Mouse (Mus musculus) adrenal gland, postnatal 4 days (tissue): ENCODE data around the gene Cdk18. TPM values are rescaled to one million over a fixed set of nuclear protein-coding genes. Genes with fewer than 3 reads are reported as not detected.
"Not testable (repeated sequence)": the region's sequence is repeated elsewhere in the genome, so short reads cannot be mapped to it uniquely, and the experiment has no call there.

ENCODE experiments used
- DNase-seq, 2 experiments: peaks; one replicate each; pipeline ENCODE4 v3.0.0; 2021 to 2022; ENCODE audit warnings: low spot score in 2 of 2, mixed read lengths in 2 of 2
- long read RNA-seq, 2 experiments: library from polyadenylated mRNA; stranded (forward); transcript quantifications; one replicate each; pipeline ENCODE4 v2.0.0; 2021
- total RNA-seq, 2 experiments: library from RNA; stranded (reverse); gene quantifications; 2 replicates each; pipeline ENCODE4 v1.2.3; 2021

Cdk18 gene
- 10 to 100 TPM; 24.8 to 25.1 TPM for total RNA-seq
- long read RNA-seq, experiment 1, full-length matches to known transcripts = 7 of 14 reads
- long read RNA-seq, experiment 1, partial matches to known transcripts = 3 of 14 reads
- long read RNA-seq, experiment 1, other reads (novel, unspliced or antisense) = 4 of 14 reads
- long read RNA-seq, experiment 2, full-length matches to known transcripts = 13 of 22 reads
- long read RNA-seq, experiment 2, partial matches to known transcripts = 4 of 22 reads
- long read RNA-seq, experiment 2, other reads (novel, unspliced or antisense) = 5 of 22 reads

DNA sequence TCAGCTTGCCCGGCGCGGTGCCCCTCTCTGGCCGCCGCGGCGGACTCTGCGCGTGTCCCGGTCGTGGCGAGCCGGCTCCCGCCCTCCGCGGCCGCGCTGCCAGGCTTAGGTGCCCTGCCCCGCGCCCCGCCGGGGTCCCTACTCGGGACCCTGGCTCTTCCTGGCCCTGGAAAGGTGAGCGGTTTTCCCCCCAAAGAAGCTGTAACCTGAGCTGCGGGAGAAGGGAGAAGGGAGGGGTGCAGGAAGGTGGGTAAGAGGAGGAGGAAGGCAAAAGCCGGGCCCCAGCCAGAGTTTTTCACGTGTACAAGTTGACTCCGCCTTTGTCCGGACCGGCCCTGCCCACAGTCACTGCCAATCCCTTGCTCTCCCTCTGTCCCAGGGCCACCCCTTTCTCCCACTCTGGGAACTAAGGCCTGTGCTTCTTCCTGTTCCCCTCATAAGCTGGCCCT, at the start of gene Cdk18:
Gene Cdk18 (minus strand): TSS at position 269 of the 449 bp plus-strand sequence.
- peak; percentile 44 to 59 for DNase-seq

DNA sequence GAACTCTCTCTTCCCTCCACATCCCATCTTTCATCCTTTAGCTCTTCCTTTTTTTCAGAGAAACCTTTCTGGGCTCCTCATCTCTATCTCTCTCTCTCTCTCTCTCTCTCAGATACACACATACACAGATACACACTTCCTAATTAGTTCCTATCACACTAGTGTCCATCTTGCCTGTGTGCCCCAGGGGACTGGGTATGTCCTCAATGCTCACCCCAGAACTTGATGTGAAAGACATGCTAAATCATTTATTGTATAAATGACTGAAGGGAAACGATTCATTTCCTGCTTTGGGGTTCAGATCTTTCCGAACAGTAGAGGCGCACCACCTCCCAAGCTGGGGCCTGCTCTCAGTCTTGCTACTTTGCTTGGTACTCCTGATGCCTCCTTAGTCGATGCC, 49.7 kb upstream of the Cdk18 start:
- DNase-seq = no peak

DNA sequence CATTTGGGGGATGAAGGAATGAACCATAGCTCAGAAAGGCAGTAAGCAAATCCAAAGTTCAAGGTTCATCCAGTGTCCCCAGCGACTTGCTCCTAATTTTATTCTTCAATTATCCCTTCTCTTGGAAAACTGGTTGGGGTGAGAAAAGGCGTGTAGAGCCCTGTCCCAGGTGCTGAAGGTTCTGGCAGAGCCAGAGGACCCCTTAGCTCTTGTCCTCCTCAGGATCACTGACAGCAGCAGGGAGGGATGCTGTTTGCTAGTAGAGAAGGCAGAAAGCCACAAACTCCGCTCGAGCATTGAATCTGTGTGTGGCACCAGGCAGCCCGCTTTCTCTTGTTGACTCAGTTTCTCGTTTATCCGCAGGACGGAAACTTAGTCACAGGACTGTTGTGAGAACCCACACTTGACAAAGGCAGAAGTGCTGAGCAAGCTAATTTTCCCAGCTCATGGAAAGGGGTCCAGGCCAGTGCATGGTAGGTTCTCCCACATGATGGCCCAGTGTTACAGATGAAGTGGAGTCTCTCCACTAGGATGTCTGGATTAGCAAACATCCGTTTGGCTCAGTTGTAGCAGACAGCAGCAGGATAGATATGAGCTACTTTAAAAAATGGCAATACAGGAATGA, 49.1 kb upstream of the Cdk18 start:
- DNase-seq = no peak

DNA sequence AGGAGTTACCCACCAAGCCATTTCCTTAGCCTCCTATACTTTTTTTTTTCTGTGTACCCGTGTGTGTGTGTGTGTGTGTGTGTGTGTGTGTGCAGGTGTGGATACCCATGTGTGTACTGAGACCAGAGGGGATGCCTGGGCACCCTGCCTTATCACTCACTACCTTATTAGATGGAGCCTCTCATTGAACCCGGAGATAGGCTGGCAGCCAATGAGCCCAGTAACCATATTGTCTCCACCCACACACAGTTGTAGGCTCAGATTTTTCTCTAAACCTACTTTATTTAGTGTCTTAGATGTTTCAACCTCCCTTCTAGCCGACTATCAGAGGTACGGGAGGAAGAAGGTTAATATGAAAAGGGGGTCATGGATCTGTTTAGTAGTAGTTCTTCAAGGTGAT, 46.8 kb upstream of the Cdk18 start:
- no peak for DNase-seq

DNA sequence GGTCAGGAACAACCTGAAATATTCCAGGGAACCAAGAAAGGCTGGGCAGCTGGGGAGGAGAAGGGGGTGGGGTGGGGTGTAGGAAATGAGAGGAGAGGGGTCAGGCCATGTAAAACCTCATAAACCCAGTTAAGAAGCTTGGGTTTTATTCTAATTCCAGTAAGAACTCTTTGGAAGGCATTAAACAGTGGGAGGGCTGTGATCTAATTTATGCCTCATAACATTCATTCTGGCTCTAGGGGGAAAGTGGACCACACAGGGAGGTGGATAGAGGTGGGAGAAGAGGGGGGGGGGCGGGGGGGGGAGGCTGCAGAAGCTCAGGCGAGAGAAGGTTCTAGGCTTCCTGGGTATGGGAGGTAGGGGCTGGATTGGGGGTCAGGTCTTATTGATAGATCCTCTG, 32.1 kb upstream of the Cdk18 start:
- DNase-seq = no peak

DNA sequence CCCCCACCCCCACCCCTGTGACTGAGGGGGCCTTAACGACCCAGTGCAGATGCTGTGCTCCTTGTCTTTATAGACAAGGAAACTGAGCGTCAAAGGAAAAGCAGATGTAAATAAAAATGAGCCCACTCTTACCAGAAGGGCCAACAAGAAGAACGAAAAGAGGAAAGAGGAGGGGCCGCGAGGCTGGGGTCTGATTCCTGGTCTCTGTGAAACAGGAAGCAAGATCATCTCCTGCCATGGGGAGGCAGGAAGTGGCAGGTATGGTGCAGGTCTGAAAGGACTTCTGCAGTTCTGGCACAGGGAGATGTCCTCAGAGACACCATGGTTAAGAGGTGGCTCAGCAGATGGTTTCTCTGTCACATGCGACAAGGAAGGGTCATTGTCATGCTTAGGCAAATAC, 31.2 kb upstream of the Cdk18 start:
- no peak for DNase-seq

DNA sequence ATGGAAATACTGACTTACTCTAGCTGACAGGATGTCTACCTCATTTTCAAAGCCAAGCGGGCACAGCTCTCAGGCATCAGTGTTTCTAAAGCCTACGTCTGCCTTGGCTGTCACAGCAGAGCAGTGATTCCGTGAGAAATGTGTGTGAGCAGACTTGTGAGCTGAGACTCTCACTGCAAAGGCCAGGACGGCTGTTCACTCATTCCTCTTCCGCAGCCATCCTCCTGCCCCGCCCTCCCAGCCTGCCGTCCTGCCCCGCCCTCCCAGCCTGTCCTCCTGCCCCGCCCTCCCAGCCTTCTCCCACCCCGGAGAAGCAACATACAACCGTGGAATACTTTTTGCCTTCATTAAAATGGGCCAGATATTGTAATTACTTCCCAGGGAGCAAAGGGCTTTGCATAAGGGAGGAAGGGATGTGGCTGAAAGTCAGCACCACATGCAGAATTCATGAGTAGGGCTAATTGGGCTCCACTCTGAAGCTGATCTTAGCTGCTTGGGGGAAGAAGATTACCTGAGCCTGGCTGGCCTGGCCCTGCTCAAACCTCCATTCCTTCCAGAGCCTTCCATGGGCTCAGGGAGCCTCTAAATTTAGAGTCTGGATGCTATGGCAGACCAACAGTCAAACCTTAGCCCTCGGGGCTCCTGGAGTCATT, 28.8 kb upstream of the Cdk18 start:
- no peak for DNase-seq

DNA sequence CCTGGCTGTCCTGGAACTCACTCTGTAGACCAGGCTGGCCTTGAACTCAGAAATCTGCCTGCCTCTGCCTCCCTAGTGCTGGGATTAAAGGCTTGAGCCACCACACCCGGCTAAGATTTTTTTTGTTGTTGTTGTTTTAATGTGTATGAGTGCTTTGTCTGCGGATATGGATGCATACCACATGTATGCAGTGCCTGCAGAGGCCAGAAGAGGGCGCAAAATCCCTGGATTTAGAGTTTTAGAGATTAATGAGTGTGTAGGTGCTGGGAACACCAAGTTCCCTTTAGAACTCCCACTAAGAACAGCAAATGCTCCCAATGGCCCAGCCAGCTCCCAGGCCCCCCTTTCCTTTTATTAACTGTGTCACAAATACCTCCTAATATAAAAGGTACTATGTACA, 26.4 kb upstream of the Cdk18 start:
- DNase-seq = no peak

DNA sequence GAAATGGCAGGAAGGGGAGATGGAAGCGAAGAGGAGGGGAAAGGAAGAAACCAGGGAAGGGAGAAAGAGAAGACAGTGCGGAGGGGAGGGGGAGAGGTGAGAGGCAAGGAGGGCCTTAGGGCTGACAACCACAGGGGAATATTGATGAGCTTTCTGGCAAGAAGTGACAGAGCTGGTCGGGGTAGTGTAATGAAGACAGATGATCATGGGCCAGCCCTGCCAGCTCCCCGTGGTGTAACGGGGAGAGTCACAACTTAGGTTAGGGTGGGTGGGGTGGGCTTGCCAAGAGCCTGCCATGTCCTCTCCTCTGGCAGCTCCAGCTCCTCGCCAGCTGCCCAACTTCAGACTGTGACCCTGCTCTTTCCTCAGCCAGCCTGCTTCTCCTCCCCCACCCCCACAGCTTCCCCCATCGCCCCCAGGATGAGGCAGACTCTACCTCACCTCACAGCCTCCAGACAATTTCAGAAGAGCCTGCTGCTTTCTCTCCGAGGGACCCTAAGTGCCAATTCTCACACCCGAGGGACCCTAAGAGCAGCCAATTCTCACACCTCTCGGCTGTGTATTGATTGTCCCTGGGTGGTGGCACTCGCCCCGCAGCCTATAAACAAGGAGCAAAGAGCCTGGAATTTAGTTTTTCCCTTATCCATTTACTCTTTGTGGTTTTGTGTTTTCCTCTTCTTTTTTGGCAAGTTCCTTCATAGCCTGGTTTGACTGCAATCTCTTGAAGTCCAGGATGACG, 25.5 kb upstream of the Cdk18 start:
- no peak for DNase-seq

DNA sequence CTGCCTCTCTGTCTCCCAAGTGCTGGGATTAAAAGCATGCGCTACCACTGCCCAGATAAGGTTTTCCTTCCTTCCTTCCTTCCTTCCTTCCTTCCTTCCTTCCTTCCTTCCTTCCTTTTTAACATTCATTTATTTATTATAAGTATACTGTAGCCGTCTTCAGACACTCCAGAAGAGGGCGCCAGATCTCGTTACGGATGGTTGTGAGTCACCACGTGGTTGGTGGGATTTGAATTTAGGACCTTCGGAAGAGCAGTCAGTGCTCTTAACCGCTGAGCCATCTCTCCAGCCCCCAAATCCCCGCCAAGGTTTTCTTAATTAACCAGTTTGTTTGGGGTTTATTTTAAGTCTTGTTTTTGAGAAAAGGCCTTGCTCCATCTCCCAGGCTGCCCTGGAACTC, 23.1 kb upstream of the Cdk18 start:
- not testable (repeated sequence) for DNase-seq

DNA sequence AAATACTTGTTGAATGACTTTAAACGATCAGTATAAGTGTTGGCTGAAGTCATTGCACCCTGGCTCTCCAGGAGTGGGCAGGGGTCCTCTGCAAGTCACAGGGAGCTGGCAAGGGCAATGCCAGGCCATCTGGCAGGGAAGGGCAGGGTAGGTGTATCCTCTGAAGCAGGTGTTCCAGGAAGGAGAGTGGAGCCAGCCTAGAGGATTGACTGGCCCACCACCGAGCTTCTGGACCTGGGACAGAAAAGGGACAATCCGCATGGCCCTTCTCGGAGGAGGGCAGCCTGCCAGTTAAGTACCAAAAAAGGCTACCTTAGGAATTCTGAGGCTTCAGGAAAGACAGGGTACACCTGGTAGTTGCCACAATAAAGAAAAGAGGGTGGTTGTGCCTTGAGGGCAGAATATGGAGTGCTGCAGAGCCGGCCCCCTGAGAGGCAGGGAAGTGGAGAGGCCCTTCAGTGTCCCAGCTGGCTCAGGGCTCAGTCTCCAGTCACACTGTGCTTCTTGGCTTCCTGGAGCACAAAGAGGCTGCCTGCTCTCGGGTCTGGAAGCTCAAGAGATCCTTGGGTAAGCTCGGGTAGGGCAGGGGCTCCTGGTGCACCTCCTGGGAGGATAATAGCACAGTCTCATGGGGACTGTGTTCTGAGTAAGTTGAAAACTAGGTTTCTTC, 21.9 kb upstream of the Cdk18 start:
- DNase-seq = no peak

DNA sequence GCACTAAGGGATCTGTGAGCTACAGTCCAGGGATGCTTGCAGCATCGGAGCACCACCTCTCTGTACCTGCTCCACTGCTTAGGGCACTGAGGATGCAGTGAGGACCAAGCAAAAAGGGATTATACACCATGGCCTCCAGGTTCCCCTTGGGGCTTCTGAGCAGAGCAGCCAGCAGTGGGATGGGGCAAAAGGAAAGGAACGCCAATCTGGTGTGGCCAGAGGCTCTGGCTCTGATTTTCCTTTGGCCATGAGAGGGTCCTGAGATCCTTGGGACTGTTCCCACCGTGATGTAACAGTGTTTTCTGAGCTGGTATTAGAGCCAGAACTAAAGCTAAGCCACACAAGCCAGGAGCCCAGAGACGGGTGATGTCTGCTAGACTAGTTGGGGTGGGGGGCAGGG, 20.2 kb upstream of the Cdk18 start:
- no peak for DNase-seq

DNA sequence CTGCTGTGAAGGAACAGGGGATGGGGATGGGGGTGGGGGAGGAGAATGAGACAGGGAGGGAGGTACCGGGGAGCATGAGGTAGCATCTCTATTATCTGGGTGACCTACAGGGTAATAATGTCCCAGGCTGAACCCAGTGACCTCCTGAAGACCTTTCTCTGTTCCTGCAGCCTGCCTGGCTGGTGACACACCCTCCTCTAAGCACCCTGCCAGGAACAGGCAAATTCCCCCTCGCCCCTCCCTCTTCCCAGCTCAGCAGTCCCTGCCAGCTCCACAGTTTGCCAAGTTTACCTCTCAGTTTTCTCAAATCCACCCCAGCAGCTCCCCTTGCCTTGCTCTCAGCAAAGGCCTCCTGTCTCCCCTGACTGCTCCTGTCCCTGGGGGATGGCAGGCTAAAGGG, 19.3 kb upstream of the Cdk18 start:
- DNase-seq = no peak

DNA sequence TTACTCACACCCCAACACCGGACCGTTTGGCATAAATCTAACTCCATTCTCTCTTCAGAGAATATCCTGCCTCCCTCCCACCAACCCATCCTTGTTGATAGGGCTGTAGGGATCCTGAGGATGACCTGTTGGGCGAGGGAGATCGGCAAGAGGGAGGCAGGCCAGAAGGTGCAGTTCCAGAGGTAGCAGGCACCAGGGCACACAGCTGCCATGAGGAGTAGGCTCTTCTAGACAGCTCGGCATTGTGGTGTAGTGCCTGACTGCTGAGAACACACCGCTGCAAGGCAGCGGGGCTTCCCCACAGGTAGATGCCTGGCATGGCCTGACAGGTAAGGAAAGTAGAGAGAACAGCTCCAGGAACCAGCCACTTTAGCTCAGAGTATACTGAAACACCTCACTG, 18.3 kb upstream of the Cdk18 start:
- no peak for DNase-seq

DNA sequence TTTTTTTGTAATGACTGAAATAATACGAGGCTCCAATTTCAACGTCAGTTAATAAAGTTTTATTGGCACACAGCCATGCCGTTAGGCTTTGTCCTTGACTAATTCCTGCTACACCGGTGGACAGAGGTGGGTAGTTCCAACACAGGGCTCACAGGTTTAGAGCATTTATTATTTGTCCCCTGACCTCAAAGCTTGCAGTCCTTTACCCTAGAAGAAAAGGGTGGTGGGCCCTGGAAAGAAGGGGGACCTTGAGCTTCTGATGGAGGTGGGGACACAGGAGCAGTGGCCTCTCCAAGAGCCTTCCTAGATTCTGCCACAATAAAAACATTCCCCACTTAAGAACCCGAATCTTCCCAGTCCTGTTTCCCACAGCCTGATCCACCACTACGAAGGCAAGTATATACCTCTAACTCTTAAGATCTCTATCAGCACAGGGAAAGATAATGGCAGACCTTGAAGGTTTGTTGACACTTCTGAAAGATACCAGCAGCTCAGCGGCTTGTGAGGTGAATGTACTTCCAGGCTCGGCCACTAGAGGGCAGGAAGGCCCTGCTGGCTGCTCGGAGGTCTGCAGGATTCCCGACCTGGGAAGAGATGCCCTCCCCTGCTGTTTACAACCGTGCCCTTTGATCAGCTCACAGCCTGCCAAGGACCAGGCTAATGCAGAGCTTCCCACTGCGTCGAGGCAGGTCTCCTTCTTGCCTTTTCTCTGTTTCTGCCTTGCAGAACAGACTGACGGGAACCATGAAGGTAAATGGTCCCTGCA, 17.7 kb upstream of the Cdk18 start:
- peak; percentile 78 to 80 for DNase-seq

DNA sequence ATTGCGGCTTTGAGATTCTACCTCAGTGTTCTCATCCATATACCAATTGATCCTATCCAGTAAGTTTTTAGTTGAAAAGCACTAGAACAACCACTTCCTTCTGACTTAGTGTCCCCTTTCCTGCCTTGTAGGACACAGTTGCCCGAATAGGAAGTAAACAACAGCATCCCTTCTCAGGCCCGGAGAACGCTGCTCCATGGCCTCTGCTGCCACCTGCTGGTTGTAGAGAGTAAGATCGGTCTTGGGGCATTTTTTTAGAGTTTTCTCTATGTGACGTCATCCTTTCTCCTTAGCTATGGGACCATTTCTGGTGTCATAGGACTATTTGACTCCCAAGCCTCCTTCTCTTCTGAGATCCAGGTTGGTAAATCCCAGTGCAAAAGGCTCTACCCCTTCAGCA, 16.3 kb upstream of the Cdk18 start:
- peak; percentile 42 to 72 for DNase-seq

DNA sequence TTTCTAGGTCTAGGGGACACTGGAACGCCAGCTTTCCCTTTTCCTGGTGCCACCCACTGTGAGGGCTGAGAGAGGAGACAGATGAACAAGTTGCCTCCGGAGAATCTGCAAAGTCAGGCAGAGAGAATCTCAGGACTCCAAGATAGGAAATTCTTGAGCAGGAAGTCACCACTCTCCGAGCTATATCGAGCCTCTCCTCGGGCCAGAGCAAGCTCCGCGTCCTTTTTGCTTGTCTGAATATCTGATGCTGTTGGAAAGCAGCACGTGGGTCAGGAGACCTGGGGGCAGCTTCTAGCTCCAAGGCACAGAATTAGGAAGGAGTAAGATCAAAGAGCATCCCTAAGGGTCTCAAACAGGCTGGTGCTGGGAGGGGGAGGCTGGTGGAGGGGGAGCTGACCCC, 14.2 kb upstream of the Cdk18 start:
- no peak for DNase-seq

DNA sequence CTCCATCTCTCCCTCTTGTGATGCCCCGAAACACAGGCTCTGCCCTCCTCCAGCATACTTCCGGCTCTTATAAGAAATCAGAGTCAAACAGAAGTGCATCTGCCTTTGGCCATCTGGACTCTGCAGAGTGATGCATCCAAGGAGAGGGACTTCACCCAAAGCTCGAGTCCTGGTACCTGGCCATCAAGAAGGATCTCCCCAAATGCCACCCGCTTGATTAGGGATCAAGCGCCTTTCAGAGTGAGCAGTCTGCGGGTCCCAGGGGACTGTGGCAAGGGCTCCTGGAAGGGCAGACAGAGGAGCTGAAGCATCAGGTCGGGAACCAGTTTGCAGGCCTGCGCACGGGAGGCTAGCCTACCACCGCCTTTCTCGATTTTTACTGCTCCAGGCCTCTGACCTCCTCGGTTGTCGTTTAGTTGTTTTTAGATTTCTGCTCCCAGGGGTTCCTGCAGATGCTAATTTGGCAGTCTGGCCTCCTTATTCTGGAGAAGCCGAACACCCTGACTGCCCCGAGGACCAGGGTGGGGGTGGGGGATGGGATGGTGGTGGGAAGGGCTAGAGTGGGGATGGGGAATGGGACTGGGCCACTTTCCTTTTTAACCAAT, 13.7 kb upstream of the Cdk18 start:
- DNase-seq = no peak

DNA sequence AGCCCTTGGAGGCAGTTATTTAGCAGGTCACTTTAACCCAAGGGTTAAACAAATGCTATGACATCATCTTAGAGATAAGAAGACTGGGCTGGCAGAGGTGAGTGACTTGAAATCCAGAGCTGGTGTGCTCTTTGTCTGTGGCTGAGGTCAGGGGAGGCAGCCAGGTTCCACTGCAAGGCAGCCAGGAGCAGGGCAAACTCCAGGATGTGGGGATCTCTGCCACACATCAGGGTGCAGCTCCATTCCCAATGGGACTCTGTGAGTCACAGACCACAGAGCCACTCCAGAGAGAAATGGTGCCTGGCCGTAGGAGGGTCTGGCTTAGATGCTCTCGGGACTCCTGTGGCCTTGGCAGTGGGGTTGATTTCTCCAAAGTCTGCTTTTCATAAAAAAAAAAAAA, 12.4 kb upstream of the Cdk18 start:
- DNase-seq = no peak
